Mouse (Mus musculus) thymus, adult 2 months (tissue): ENCODE measurements around the gene Zc2hc1b.

Source experiments
- CTCF ChIP-seq: fragments of 200-500 bp; IDR thresholded peaks from 2 replicates; pipeline ENCODE4 v1.5.1; 2012; ENCODE audit warnings: mild to moderate bottlenecking, control low read depth, low read length, moderate library complexity, borderline replicate concordance; ENCODE audit not compliant: control insufficient read depth, poor library complexity, insufficient read depth; ENCODE audit errors: extremely low read depth
- POLR2A ChIP-seq: fragments of 200-500 bp; IDR thresholded peaks from 2 replicates; pipeline ENCODE4 v1.6.1; 2012; ENCODE audit warnings: mild to moderate bottlenecking, low read length, control low read depth, moderate library complexity; ENCODE audit not compliant: control insufficient read depth, poor library complexity, insufficient read depth; ENCODE audit errors: extremely low read depth

DNA sequence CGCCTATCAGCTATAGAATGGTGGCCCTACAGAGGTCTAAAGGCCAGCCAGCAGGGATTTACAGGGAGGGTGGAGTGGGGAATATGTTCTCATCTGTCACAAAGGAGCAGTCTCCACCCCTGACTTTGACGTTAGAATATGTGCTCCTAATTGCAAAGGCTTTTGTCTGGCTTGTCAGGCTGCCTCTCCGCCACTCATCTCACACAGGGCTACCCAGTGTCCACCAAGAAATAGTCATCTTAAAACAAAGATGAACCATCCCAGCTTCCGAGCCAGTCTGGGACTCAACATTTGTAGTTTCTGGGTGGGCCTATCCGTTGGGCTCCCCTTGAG, 59.1 kb downstream of the Zc2hc1b start:
- TF ChIP-seq POLR2A (no peak), CTCF (no peak)
